Mouse (Mus musculus): ENCODE results near the gene Prl8a9. TPM values are rescaled to one million over a fixed set of nuclear protein-coding genes. Genes with fewer than 3 reads are reported as not detected.

Gene Prl8a9
- not detected for polyA plus RNA-seq (2015; fragmentation: Illumina TruSeq; extraction: RNeasy Lipid Tissue Mini Kit (QIAGEN cat#74804); ENCODE audit: low read depth, low replicate concordance)

GRCm38 (mm10) chr13:27564506-27564905, at the start of gene Prl8a9:
Gene Prl8a9, minus strand, starts transcription at chr13:27564606.

GRCm38 (mm10) chr13:27610482-27610881, 46.1 kb upstream of the Prl8a9 start, which contains the start of gene Prl7b1:
Gene Prl7b1, minus strand, starts transcription at chr13:27610582.

GRCm38 (mm10) chr13:27582071-27582470, 17.7 kb upstream of the Prl8a9 start, which contains the start of gene Prl8a1:
Gene Prl8a1, minus strand, starts transcription at chr13:27582171.

DNA sequence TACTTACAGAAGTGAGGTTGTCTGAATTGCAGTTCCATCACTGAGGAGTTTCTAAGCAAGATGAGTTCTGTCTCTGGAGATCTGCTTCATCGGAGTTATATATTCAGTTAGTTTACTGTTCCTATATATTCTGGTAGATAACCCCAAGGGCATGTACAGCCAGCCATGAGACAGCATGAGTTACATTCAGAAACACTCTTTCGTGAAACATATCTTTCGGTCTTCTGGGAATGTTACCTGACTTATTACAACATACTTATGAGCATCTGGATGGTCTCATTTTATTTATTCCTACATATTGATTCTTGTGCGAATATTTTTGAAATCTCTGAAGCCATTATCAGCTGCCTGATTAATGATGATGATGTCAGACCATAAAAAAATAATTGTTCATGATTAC, 51.3 kb downstream of the Prl8a9 start, which contains the start of gene Prl8a8:
Gene Prl8a8, minus strand, starts transcription at position 101 of the 400 bp plus-strand sequence.

Other genes with a start within 250 kb of the Prl8a9 start
- gene Prl8a2, start 218.9 kb downstream of the Prl8a9 start, polyA plus RNA-seq (2015; fragmentation: Illumina TruSeq; extraction: RNeasy Lipid Tissue Mini Kit (QIAGEN cat#74804); ENCODE audit: low read depth, low replicate concordance): not detected
- not detected for gene Prl2b1, start 173.8 kb downstream of the Prl8a9 start, polyA plus RNA-seq (2015; fragmentation: Illumina TruSeq; extraction: RNeasy Lipid Tissue Mini Kit (QIAGEN cat#74804); ENCODE audit: low read depth, low replicate concordance)
- gene Prl8a6, start 125.9 kb downstream of the Prl8a9 start, polyA plus RNA-seq (2015; fragmentation: Illumina TruSeq; extraction: RNeasy Lipid Tissue Mini Kit (QIAGEN cat#74804); ENCODE audit: low read depth, low replicate concordance): not detected
- not detected for gene Prl8a8, start 51.4 kb downstream of the Prl8a9 start, polyA plus RNA-seq (2015; fragmentation: Illumina TruSeq; extraction: RNeasy Lipid Tissue Mini Kit (QIAGEN cat#74804); ENCODE audit: low read depth, low replicate concordance)
- gene Prl8a1, start 17.6 kb upstream of the Prl8a9 start, polyA plus RNA-seq (2015; fragmentation: Illumina TruSeq; extraction: RNeasy Lipid Tissue Mini Kit (QIAGEN cat#74804); ENCODE audit: low read depth, low replicate concordance): not detected
- not detected for gene Prl7b1, start 46.0 kb upstream of the Prl8a9 start, polyA plus RNA-seq (2015; fragmentation: Illumina TruSeq; extraction: RNeasy Lipid Tissue Mini Kit (QIAGEN cat#74804); ENCODE audit: low read depth, low replicate concordance)
- not detected for gene Prl7a1, start 77.9 kb upstream of the Prl8a9 start, polyA plus RNA-seq (2015; fragmentation: Illumina TruSeq; extraction: RNeasy Lipid Tissue Mini Kit (QIAGEN cat#74804); ENCODE audit: low read depth, low replicate concordance)
- gene Prl7a2, start 103.4 kb upstream of the Prl8a9 start, polyA plus RNA-seq (2015; fragmentation: Illumina TruSeq; extraction: RNeasy Lipid Tissue Mini Kit (QIAGEN cat#74804); ENCODE audit: low read depth, low replicate concordance): not detected
- not detected for gene Prl7d1, start 152.1 kb upstream of the Prl8a9 start, polyA plus RNA-seq (2015; fragmentation: Illumina TruSeq; extraction: RNeasy Lipid Tissue Mini Kit (QIAGEN cat#74804); ENCODE audit: low read depth, low replicate concordance)
- gene Prl7c1, start 216.2 kb upstream of the Prl8a9 start, polyA plus RNA-seq (2015; fragmentation: Illumina TruSeq; extraction: RNeasy Lipid Tissue Mini Kit (QIAGEN cat#74804); ENCODE audit: low read depth, low replicate concordance): not detected
- gene Prl2a1, start 237.0 kb upstream of the Prl8a9 start, polyA plus RNA-seq (2015; fragmentation: Illumina TruSeq; extraction: RNeasy Lipid Tissue Mini Kit (QIAGEN cat#74804); ENCODE audit: low read depth, low replicate concordance): not detected

Measured in brain, adult 10 weeks (tissue).